ENCODE assay signal across 9 mouse cellular contexts in the genomic region with DNA sequence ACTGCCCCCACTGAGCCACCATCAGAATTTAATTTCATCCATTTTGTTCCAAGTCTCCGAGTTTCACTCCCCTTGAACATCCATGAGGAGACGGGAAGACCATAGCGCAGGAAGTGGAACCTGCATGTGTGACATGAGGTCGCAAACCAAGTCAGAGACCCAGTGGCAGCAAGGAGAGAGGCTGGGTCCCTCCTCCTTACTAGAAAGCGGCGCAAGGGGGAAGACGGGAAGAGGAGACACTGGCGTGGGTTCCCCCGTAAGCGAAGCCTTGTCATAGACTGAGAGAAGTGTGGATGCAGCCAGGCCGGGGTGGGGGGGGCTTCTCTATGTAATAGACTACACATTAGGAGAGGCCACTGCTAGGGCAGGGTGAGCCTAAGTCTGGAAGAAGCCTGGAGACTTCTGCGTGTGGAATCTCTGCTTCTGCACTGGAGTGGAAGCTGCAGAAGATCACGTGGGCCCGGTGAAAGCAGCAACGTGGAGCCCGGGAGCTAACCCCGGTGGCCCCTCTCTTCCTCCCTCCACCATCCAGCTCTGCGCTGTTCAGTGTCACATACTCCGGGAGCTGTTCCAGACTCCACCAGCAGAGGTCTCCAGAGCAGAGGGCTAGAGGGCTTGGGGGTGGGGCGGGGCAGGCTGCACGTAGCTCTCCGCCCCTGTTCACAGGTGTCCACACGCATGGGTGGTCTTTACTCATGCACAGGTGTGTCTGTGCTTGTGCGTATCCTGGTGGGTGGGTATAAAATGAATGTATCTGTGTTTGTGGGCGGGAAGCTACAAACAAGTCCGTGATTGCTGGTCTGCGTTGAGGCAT.
DNase-seq lines count a peak whose midpoint lies in the region; ATAC-seq and TF ChIP-seq lines count a peak whose summit lies in the region.
"Had no signal": no experiment of that assay in that cellular context is flagged by ENCODE, and none has a peak within 500 bp of the region (broad histone marks: within the 10 kb centered on the region; RNA-seq: fewer than 3 reads in every experiment).

No protein-coding gene starts in this region.

- 0 out of 2 replicates have a peak, but pooled peaks cover 2% of the 10 kb centered on the region for H3K27me3 ChIP-seq in forebrain, embryonic 16.5 days (replicated peaks; ENCODE audit: control insufficient read depth, insufficient read depth, low read length)
- H3K27me3 ChIP-seq in liver, postnatal 0 days (ENCODE audit: insufficient read depth, low read length): no peaks in the 10 kb centered on the region
- H3K27me3 ChIP-seq in neural tube, embryonic 14.5 days (ENCODE audit: control insufficient read depth, insufficient read depth, low read length): no peaks in the 10 kb centered on the region
- no peaks in the 10 kb centered on the region for H3K27me3 ChIP-seq in testis, adult 2 months (ENCODE audit: control insufficient read depth, insufficient read depth, low read length)

- intact Hi-C loops in heart, postnatal 25 days (cut with DNase I): loop anchor here (1.0 to 5.0 kb wide), 4 partner anchors 56 to 354 kb away; no protein-coding TSS in a partner anchor

- H3K4me2 ChIP-seq in forebrain, embryonic 16.5 days (ENCODE audit: low read length): peak overlapping the region; percentile 48
- H3K4me2 ChIP-seq in liver, postnatal 0 days (ENCODE audit: low read depth, low read length): peak overlapping the region; percentile 24
- H3K4me2 ChIP-seq in neural tube, embryonic 14.5 days (ENCODE audit: low read depth, low read length): peak overlapping the region; percentile 19; the same call in 1 of the 2 replicates

- in situ Hi-C loops in ES-E14 (cut with MboI; ENCODE audit: low sequenced_read_pairs in 2 of 2, unreplicated experiment in 2 of 2): no loop called here

- ATAC-seq in forebrain, embryonic 16.5 days: peak; percentile 90
- ATAC-seq in liver, postnatal 0 days: peak; percentile 77
- peak; percentile 89 for ATAC-seq in neural tube, embryonic 14.5 days (ENCODE audit: low read depth)

- WGBS in forebrain, embryonic 16.5 days: 21% methylated on average over 27 of the region's 27 CpGs
- 21% methylated on average over 26 of the region's 27 CpGs for WGBS in liver, postnatal 0 days (ENCODE audit: insufficient replicate concordance)
- 25% methylated on average over 27 of the region's 27 CpGs for WGBS in neural tube, embryonic 14.5 days

- peak; percentile 98 for TF ChIP-seq CTCF in liver, postnatal 0 days (IDR thresholded peaks at IDR 0.05; ENCODE audit: low read depth)
- peak; percentile 79; the same call in 1 of the 2 replicates for TF ChIP-seq CTCF in testis, adult 2 months (IDR thresholded peaks at IDR 0.05; ENCODE audit: control insufficient read depth, insufficient read depth, insufficient replicate concordance, low read depth, low read length)

- H3K36me3 ChIP-seq in ES-E14 (ENCODE audit: control insufficient read depth, insufficient read depth, low read length, poor library complexity, severe bottlenecking): no peaks in the 10 kb centered on the region
- no peaks in the 10 kb centered on the region for H3K36me3 ChIP-seq in forebrain, embryonic 16.5 days (ENCODE audit: control insufficient read depth, insufficient read depth)
- H3K36me3 ChIP-seq in liver, postnatal 0 days (replicated peaks; ENCODE audit: insufficient read depth, low read length): no peaks in the 10 kb centered on the region
- H3K36me3 ChIP-seq in neural tube, embryonic 14.5 days (ENCODE audit: control insufficient read depth, insufficient read depth, low read length): no peaks in the 10 kb centered on the region
- no peaks in the 10 kb centered on the region for H3K36me3 ChIP-seq in testis, adult 2 months (ENCODE audit: control insufficient read depth, insufficient read depth, low read length)

- H3K4me1 ChIP-seq in ES-E14 (ENCODE audit: control insufficient read depth in 2 of 2, insufficient read depth in 2 of 2, low read length in 2 of 2, poor library complexity in 1 of 2): peaks cover 0 to 23% of the 10 kb centered on the region in 2 experiments; a peak in 2 of 4 replicates
- H3K4me1 ChIP-seq in forebrain, embryonic 16.5 days (replicated peaks; ENCODE audit: control insufficient read depth, insufficient read depth, low read length): peaks cover 8% of the 10 kb centered on the region
- peaks cover 8% of the 10 kb centered on the region for H3K4me1 ChIP-seq in liver, postnatal 0 days (ENCODE audit: insufficient read depth)
- 0 out of 2 replicates have a peak, but pooled peaks cover 4% of the 10 kb centered on the region for H3K4me1 ChIP-seq in neural tube, embryonic 14.5 days (ENCODE audit: control insufficient read depth, insufficient read depth, low read length)
- peaks cover 12% of the 10 kb centered on the region for H3K4me1 ChIP-seq in testis, adult 2 months (ENCODE audit: control insufficient read depth, insufficient read depth, low read length)

- no peak overlapping the region for H3K9ac ChIP-seq in ES-E14 (ENCODE audit: insufficient read depth, low read depth, low read length, poor library complexity, severe bottlenecking)
- H3K9ac ChIP-seq in forebrain, embryonic 16.5 days (replicated peaks; ENCODE audit: low read depth, low read length): peak overlapping the region; percentile 19; the same call in 1 of the 2 replicates
- no peak overlapping the region for H3K9ac ChIP-seq in liver, postnatal 0 days (replicated peaks)
- no peak overlapping the region for H3K9ac ChIP-seq in neural tube, embryonic 14.5 days (replicated peaks; ENCODE audit: low read depth, low read length)

- peak; percentile 86 for DNase-seq in ES-E14 (ENCODE audit: low read depth, low spot score)
- DNase-seq in cerebellum, adult 11-12 months: peak; percentile 33
- DNase-seq in heart, postnatal 25 days (ENCODE audit: low spot score): peak; percentile 64
- DNase-seq in layer of hippocampus, adult 11-12 months (ENCODE audit: low spot score): peak; percentile 83
- peak; percentile 90 for DNase-seq in liver, postnatal 0 days

- no peaks in the 10 kb centered on the region for H3K9me3 ChIP-seq in ES-E14 (ENCODE audit: control insufficient read depth, insufficient read depth, low read depth, low read length)
- 0 out of 2 replicates have a peak, but pooled peaks cover 2% of the 10 kb centered on the region for H3K9me3 ChIP-seq in forebrain, embryonic 16.5 days (ENCODE audit: control insufficient read depth, low read length)
- H3K9me3 ChIP-seq in liver, postnatal 0 days (ENCODE audit: low read length): peaks cover 3% of the 10 kb centered on the region; the same call in 1 of the 2 replicates
- H3K9me3 ChIP-seq in neural tube, embryonic 14.5 days (ENCODE audit: control insufficient read depth, low read length): no peaks in the 10 kb centered on the region

- peak overlapping the region in 1 of 2 experiments; percentile 53; a peak in 2 of 4 replicates for H3K4me3 ChIP-seq in ES-E14 (ENCODE audit: insufficient read depth in 1 of 2, low read depth in 1 of 2, low read length in 2 of 2, poor library complexity in 1 of 2, severe bottlenecking in 1 of 2)
- H3K4me3 ChIP-seq in forebrain, embryonic 16.5 days (replicated peaks; ENCODE audit: low read length): peak overlapping the region; percentile 23
- no peak overlapping the region for H3K4me3 ChIP-seq in liver, postnatal 0 days (ENCODE audit: low read depth, low read length)
- H3K4me3 ChIP-seq in neural tube, embryonic 14.5 days (ENCODE audit: low read depth, low read length): no peak overlapping the region
- H3K4me3 ChIP-seq in testis, adult 2 months (ENCODE audit: control insufficient read depth, low read depth, low read length): peak overlapping the region; percentile 67

- TF ChIP-seq POLR2A in testis, adult 2 months (IDR thresholded peaks at IDR 0.05; ENCODE audit: control insufficient read depth, low read depth, low read length): no peak

- TF ChIP-seq EP300 in liver, postnatal 0 days (IDR thresholded peaks at IDR 0.05; ENCODE audit: low read depth): no peak

- H3K27ac ChIP-seq in ES-E14 (ENCODE audit: insufficient read depth, low read depth, low read length, poor library complexity, severe bottlenecking): no peak overlapping the region
- H3K27ac ChIP-seq in forebrain, embryonic 16.5 days (ENCODE audit: low read length): no peak overlapping the region
- no peak overlapping the region for H3K27ac ChIP-seq in liver, postnatal 0 days (ENCODE audit: low read depth)
- H3K27ac ChIP-seq in neural tube, embryonic 14.5 days (ENCODE audit: low read depth, low read length): no peak overlapping the region
- H3K27ac ChIP-seq in testis, adult 2 months (ENCODE audit: control insufficient read depth, insufficient read depth, low read depth, low read length): no peak overlapping the region
- H3K27ac ChIP-seq: macrophage had no signal

TF ChIP-seq in ES-E14, 5 proteins besides CTCF, POLR2A, EP300 and RAD21:
- no peak for TF ChIP-seq CHD2 (IDR thresholded peaks at IDR 0.05; ENCODE audit: low read depth, low read length)
- TF ChIP-seq ZC3H11A (IDR thresholded peaks at IDR 0.05; ENCODE audit: borderline replicate concordance, low read depth, low read length): peak; percentile 62; the same call in 1 of the 2 replicates

Comparison
In these comparisons a context has a peak if more than half of its experiments do, and no peak if none do; other contexts are left out.
1. DNase-seq: peak in every context shown above with its lines; median percentile 90 in liver, postnatal 0 days; 86 in ES-E14; 83 in layer of hippocampus, adult 11-12 months; 64 in heart, postnatal 25 days; 33 in cerebellum, adult 11-12 months.
2. H3K4me3 ChIP-seq: peak in forebrain, embryonic 16.5 days (single experiment) and testis, adult 2 months (single experiment); none in liver, postnatal 0 days (single experiment) and neural tube, embryonic 14.5 days (single experiment).
3. Peak in every context shown above with its lines, with median percentiles within 50 percentile points of each other: ATAC-seq and H3K4me2 ChIP-seq.